Mouse (Mus musculus): ENCODE data around the gene Dapk2. TPM values are rescaled to one million over a fixed set of nuclear protein-coding genes. Genes with fewer than 3 reads are reported as not detected.

Gene Dapk2
- 1.3 and 2.5 TPM in 2 replicates for total RNA-seq (2017)

GRCm38 (mm10) chr9:66157958-66158830 lies at the start of gene Dapk2:
Gene Dapk2 (plus strand): TSS chr9:66158223.
- peak; percentile 43 to 73; a peak in 3 of 4 replicates for ATAC-seq (replicated peaks in 1 of 2; ENCODE audit: insufficient read depth in 1 of 2, low FRiP score in 2 of 2, low TSS enrichment in 1 of 2, low read depth in 1 of 2, poor library complexity in 2 of 2, severe bottlenecking in 2 of 2)

DNA sequence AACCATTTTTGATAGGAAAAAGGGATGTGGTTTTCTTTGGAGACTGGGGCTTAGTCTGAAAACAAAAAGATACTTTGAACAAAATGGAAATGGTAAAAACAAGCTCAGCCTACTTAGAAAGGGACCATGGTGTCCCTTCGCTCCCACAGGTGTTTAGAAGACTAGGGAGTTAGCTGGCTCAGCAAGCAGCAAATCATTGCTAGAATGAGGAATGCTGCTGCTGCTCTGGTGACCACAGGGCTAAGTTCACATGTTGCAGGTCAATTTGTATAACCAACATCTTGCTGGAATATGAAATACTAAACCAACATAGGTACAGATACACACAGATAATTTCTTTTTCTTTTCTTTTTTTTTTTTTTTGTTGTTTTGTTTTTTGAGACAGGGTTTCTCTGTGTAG lies 48.4 kb upstream of the Dapk2 start:
- ATAC-seq (replicated peaks in 1 of 2; ENCODE audit: insufficient read depth in 1 of 2, low FRiP score in 2 of 2, low TSS enrichment in 1 of 2, low read depth in 1 of 2, poor library complexity in 2 of 2, severe bottlenecking in 2 of 2): no peak

- no peak for ATAC-seq (replicated peaks in 1 of 2; ENCODE audit: insufficient read depth in 1 of 2, low FRiP score in 2 of 2, low TSS enrichment in 1 of 2, low read depth in 1 of 2, poor library complexity in 2 of 2, severe bottlenecking in 2 of 2)
These were observed 47.9 kb upstream of the Dapk2 start for GRCm38 (mm10) chr9:66110126-66110525.

DNA sequence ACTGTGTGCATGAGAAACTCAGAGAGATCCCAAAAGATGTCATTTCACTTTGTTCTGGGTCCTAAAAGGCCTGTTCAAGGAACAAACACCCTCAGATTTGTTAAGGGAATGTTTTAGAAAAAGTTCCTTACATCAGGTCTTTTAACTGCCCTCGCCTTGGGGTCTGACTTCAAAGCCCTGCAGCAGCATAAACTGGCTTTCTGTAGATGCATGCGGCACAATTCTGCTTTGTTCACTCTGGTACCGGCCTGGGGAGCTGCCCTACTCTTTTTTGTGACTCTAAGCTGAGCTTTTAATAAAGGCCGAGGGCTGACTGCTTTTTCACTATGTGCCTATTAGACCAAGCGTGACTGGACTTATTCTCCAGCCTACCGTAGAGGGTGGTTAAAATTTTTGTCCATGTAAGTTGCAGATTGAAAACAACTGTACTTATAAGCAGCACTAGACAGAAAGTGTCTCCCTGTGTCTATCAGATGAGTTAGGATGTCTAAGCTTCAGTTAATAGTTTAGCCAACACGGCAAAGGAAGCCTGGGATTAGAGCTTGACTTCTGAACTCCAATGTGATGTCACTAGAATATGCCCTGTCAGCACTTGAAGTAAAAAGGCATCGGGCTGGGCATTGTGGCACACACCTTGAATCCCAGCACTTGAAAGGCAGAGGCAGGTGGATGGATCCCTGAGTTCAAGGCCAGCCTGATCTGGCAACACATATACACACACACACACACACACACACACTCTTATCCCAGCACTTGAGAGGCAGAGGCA lies 47.2 kb upstream of the Dapk2 start:
- no peak for ATAC-seq (replicated peaks in 1 of 2; ENCODE audit: insufficient read depth in 1 of 2, low FRiP score in 2 of 2, low TSS enrichment in 1 of 2, low read depth in 1 of 2, poor library complexity in 2 of 2, severe bottlenecking in 2 of 2)

DNA sequence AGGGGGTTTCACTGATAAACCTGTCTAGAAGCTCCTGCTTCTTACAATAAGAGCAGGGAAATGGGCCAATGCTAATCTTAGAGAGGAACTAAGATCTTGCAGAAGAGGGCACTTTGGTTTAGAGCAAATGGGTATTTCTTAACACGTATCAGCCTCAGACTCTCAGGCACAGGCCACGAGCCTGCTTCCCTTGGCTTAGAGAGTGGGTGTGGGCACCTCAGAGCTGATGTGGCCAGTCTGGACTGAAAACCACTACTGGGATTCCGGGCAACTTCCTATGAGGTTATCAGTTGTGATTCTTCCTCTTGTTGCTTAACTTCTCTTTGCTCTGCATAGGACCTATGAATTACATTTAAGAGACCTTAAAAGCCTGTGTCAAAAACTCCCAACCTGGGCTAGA lies 43.7 kb upstream of the Dapk2 start:
- peak; percentile 46 to 69; a peak in 3 of 4 replicates for ATAC-seq (replicated peaks in 1 of 2; ENCODE audit: insufficient read depth in 1 of 2, low FRiP score in 2 of 2, low TSS enrichment in 1 of 2, low read depth in 1 of 2, poor library complexity in 2 of 2, severe bottlenecking in 2 of 2)

GRCm38 (mm10) chr9:66116890-66117289 lies 41.1 kb upstream of the Dapk2 start:
- ATAC-seq (replicated peaks in 1 of 2; ENCODE audit: insufficient read depth in 1 of 2, low FRiP score in 2 of 2, low TSS enrichment in 1 of 2, low read depth in 1 of 2, poor library complexity in 2 of 2, severe bottlenecking in 2 of 2): no peak

DNA sequence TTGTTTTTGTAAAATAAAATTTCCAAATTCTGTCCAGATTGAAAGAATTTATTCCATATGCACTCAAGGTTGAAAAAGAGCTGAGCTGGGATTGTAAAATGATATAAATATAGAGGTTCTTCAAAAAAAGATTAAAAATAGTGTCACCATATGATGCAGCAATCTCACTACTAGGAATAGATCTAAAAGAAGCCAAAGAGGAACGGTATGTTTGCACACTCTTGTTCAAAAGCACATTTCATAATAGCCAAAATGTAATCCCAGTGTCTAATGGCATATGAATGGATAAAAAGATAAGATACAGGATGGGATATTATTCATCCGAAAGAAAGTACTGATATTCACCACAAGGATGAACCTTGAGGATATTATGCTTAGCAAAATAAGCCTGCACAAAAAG lies 38.5 kb upstream of the Dapk2 start:
- no peak for ATAC-seq (replicated peaks in 1 of 2; ENCODE audit: insufficient read depth in 1 of 2, low FRiP score in 2 of 2, low TSS enrichment in 1 of 2, low read depth in 1 of 2, poor library complexity in 2 of 2, severe bottlenecking in 2 of 2)

- ATAC-seq (replicated peaks in 1 of 2; ENCODE audit: insufficient read depth in 1 of 2, low FRiP score in 2 of 2, low TSS enrichment in 1 of 2, low read depth in 1 of 2, poor library complexity in 2 of 2, severe bottlenecking in 2 of 2): no peak
These were observed 37.9 kb upstream of the Dapk2 start for GRCm38 (mm10) chr9:66120106-66120505.

- no peak for ATAC-seq (replicated peaks in 1 of 2; ENCODE audit: insufficient read depth in 1 of 2, low FRiP score in 2 of 2, low TSS enrichment in 1 of 2, low read depth in 1 of 2, poor library complexity in 2 of 2, severe bottlenecking in 2 of 2)
These were observed 37.1 kb upstream of the Dapk2 start for GRCm38 (mm10) chr9:66120945-66121344.

- no peak for ATAC-seq (replicated peaks in 1 of 2; ENCODE audit: insufficient read depth in 1 of 2, low FRiP score in 2 of 2, low TSS enrichment in 1 of 2, low read depth in 1 of 2, poor library complexity in 2 of 2, severe bottlenecking in 2 of 2)
These were observed 36.6 kb upstream of the Dapk2 start for GRCm38 (mm10) chr9:66121421-66121820.

DNA sequence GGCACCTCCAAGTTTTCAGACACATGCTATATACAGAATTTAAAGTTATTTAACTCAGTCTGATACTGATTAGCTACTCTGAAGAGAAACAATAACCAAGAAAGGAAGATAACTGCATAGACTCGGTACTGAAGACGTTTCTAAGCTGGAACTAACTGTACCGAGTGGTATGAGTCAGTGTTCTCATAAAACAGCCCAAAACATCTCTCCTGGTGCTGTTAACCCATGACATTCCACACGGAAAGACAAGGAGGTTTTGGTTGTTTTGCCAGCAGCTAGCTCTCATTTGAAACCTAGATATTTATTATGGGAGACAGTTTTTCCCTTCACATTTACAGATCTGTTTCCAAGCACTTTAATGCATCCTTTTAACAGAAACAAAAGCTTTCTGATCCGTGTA lies 34.4 kb upstream of the Dapk2 start:
- ATAC-seq (replicated peaks in 1 of 2; ENCODE audit: insufficient read depth in 1 of 2, low FRiP score in 2 of 2, low TSS enrichment in 1 of 2, low read depth in 1 of 2, poor library complexity in 2 of 2, severe bottlenecking in 2 of 2): no peak

- ATAC-seq (replicated peaks in 1 of 2; ENCODE audit: insufficient read depth in 1 of 2, low FRiP score in 2 of 2, low TSS enrichment in 1 of 2, low read depth in 1 of 2, poor library complexity in 2 of 2, severe bottlenecking in 2 of 2): no peak
These were observed 33.9 kb upstream of the Dapk2 start for GRCm38 (mm10) chr9:66124111-66124531.

DNA sequence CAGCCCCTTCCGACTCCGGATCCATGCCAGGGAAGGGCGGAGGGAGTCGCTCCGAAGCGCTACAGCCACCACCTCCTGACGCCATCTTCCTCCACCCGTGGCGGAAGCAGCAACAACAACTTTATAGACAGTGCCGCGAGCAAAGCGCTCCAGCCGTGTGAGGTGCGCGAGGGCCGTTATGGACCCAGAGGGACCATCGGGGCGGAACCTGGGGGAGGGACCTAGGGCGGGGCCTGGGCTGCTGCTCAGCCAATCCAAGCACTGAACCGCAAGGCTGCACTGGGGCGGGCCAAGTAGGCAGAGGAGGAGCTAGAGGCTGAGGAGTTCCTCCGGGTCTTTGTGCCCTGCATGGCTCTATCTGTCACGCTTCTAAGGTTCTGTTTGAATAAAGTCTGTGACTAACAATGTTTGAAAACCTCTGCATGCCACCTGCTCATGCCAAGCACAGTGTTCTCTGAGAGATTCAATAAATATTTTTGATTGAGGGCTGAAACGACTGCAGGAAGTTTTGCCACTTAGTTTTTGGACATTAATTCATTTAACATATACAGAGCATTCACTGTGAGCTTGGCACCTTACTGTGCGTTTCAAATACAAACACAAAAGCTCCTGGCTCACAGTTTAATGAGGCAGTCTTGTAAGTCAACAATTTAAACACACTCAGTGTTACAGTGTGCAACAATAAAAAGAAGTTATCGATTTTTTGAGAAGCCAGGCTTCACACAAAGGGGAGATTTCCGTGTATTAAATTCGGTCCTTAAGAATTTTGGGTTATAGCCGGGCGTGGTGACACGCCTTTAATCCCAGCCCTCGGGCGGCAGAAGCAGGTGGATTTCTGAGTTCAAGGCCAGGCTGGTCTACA lies 33.1 kb upstream of the Dapk2 start:
- peak; percentile 90 to 93 for ATAC-seq (replicated peaks in 1 of 2; ENCODE audit: insufficient read depth in 1 of 2, low FRiP score in 2 of 2, low TSS enrichment in 1 of 2, low read depth in 1 of 2, poor library complexity in 2 of 2, severe bottlenecking in 2 of 2)

DNA sequence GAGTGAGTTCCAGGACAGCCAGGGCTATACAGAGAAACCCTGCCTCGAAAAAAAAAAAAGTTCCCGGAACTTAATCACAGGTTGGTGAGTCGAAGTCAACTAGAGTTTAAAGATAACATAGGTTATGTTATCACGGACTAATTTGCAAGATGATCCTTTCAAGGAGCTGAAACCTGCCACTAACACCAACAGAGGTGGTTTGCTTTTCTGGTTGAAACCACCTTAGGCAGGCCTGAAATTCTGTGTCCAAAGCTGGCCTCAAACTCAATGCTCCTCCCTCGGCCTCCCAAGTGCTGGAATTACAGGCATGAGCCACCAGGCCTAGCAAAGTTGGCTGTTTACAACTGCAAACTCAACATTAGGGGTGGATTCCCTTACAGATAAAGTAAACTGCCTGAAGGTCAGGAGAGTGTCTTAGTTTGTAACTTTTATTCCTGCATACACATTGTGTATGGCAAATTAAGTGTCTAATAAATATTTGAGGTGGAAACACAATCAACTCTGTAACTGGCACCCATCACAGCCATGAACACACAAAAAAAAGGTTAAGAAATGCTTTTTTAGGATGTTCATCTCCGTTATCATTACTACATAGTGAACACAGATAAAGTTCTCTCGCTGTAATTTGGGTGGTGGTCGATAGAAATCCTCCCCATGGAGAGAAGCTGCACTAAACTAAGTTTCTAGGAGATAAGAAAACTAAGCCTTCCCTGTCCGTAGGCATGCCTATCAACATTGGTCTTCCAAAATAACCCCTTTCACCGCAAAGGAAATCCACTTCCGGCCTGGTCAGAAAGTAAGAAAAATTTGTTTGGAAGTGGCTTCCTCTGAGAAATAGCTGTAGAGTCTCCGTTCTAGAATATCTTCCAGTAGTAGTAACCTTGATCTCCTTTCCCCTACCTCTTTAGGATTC lies 32.2 kb upstream of the Dapk2 start:
- 0 out of 4 replicates have a peak, but pooled peaks of 1 of the 2 experiments have one; percentile 5 for ATAC-seq (replicated peaks in 1 of 2; ENCODE audit: insufficient read depth in 1 of 2, low FRiP score in 2 of 2, low TSS enrichment in 1 of 2, low read depth in 1 of 2, poor library complexity in 2 of 2, severe bottlenecking in 2 of 2)

GRCm38 (mm10) chr9:66126456-66127192 lies 31.4 kb upstream of the Dapk2 start, which contains the start of the genes Snx1 and Ciao2a:
Gene Snx1 (minus strand): TSS chr9:66126587.
Gene Ciao2a (plus strand): TSS chr9:66126611.
- peak; percentile 72 to 76 for ATAC-seq (replicated peaks in 1 of 2; ENCODE audit: insufficient read depth in 1 of 2, low FRiP score in 2 of 2, low TSS enrichment in 1 of 2, low read depth in 1 of 2, poor library complexity in 2 of 2, severe bottlenecking in 2 of 2)

DNA sequence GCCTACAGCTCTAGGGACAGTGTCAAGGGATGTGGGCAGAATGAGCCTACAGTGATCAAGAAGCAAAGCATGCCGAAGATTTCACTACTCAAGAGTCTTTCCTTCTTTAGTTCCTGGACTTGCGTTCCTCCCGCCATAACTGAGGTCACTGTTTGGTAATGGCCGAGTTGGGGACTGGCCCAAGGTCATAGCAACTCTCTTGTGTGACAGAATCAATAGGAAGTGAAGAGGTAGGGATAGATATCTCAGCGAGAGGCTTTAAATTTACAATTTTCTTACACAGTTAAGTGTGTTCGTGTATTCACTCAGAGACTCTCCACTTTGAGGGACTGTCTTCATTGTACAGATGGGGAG lies 30.9 kb upstream of the Dapk2 start:
- no peak for ATAC-seq (replicated peaks in 1 of 2; ENCODE audit: insufficient read depth in 1 of 2, low FRiP score in 2 of 2, low TSS enrichment in 1 of 2, low read depth in 1 of 2, poor library complexity in 2 of 2, severe bottlenecking in 2 of 2)

Measured in hematopoietic stem cell, adult 5-6 weeks (primary cell).